Mouse (Mus musculus): ENCODE results near the gene Kcnc2. TPM values are rescaled to one million over a fixed set of nuclear protein-coding genes. Genes with fewer than 3 reads are reported as not detected.
A peak's percentile ranks its signal among the peaks of the same experiment; 100 is the strongest.

Gene Kcnc2
- polyA plus RNA-seq, 1 experiment, result 55.8 TPM

DNA sequence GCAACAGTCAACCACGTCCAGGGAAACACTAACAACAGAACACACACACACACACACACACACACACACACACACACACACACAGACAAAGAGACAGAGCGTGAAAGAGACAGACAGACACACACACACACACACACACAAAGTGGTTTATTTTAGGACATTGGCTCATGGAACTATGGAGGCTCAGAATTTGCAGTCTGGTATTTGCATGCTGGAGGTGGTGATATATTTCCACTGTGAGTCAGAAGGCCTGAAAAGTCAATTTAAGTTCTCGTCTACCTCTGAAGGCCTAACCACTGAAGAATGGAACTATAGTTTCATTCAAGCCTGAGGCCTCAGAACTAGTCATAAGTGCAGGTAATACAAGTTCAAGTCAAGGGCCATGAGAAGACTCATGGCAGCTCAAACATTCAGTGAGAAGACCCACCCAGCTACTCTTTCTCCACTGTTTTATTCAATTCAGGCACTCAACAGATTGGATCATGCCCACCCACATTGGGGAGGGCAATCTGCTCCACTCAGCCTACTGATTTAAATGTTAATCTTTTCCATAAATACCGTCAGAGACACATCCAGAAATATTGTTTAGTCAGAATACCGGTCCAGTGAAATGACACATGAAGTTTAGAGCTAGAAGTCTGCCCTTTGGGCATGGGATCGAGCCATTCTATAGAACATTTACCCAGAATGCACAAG lies 197.9 kb downstream of the Kcnc2 start:
- no peaks in the 10 kb centered on the region for H3K4me1 ChIP-seq (ENCODE audit: control insufficient read depth, insufficient read depth, low read length)

DNA sequence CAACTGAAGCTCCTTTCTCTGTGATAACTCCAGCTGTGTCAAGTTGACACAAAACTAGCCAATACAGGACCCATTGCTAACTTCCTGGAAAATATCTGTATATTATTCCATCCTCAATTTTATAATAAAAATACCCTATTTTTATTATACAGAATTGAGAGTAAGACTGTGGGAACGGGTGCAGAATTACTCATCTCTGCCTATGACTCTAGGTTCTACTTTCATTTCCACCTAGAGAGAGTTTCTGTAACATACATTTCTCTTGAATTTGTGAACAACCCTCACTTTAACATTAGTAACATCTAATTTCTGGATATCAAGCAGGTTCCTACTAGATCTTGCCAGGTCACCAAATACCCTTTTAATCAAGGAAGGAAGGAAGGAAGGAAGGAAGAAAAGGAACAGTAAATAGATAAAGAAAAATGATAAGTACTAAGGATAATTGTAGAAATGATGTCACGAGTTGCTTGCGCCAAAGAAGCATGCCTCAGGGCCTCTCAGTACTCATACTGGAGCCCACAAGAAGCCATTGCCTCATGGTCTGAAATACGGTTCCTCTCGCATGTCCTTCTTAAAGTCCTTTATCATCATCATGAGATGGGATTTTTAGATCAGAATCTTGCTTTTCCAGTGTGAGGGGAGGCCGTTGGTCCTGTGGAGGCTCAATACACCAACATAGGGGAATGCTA lies 203.3 kb downstream of the Kcnc2 start:
- TF ChIP-seq POLR2A (IDR thresholded peaks at IDR 0.05; ENCODE audit: extremely low read depth, insufficient read depth, low read length) (no peak), CTCF (IDR thresholded peaks at IDR 0.05; ENCODE audit: extremely low read depth, insufficient read depth, low read length) (no peak)

More for the DNA sequence above, 197.9 kb downstream of the Kcnc2 start:
- no peak for TF ChIP-seq POLR2A (IDR thresholded peaks at IDR 0.05; ENCODE audit: extremely low read depth, insufficient read depth, low read length)
- no peak for TF ChIP-seq CTCF (IDR thresholded peaks at IDR 0.05; ENCODE audit: extremely low read depth, insufficient read depth, low read length)
- Histone ChIP-seq H3K27ac (ENCODE audit: insufficient read depth, low read length) (0 out of 2 replicates have a peak overlapping the region, but pooled peaks have one; percentile 56), H3K4me3 (ENCODE audit: insufficient read depth, low read length) (no peak overlapping the region)

DNA sequence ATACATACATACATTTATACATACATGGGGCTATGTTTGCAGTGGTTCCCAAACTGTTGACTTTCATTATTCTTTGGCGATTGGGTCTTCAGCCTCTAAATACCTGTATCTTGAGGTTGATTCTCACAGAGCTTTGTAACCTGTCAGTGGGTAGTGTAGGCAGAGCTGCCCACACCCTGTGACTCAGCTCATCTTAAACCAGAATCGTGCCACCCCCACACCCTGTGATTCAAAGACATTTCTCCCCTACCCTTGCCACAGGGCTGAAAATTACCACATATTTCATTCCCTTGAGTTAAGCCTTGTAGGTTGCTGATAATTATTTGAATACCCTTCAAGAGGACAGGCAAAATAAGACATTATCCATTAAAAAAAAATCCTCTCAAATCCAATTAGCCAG lies 210.5 kb downstream of the Kcnc2 start:
- Histone ChIP-seq H3K4me1 (ENCODE audit: control insufficient read depth, insufficient read depth, low read length) (peaks cover 5% of the 10 kb centered on the region; the same call in 1 of the 2 replicates), H3K27ac (ENCODE audit: insufficient read depth, low read length) (peak overlapping the region; percentile 77), H3K4me3 (ENCODE audit: insufficient read depth, low read length) (no peak overlapping the region)
- TF ChIP-seq CTCF (IDR thresholded peaks at IDR 0.05; ENCODE audit: extremely low read depth, insufficient read depth, low read length) (no peak), POLR2A (IDR thresholded peaks at IDR 0.05; ENCODE audit: extremely low read depth, insufficient read depth, low read length) (no peak)

More for the DNA sequence above, 203.3 kb downstream of the Kcnc2 start:
- Histone ChIP-seq H3K4me3 (ENCODE audit: insufficient read depth, low read length) (no peak overlapping the region), H3K4me1 (ENCODE audit: control insufficient read depth, insufficient read depth, low read length) (no peaks in the 10 kb centered on the region; the same call in 1 of the 2 replicates), H3K27ac (ENCODE audit: insufficient read depth, low read length) (no peak overlapping the region)

DNA sequence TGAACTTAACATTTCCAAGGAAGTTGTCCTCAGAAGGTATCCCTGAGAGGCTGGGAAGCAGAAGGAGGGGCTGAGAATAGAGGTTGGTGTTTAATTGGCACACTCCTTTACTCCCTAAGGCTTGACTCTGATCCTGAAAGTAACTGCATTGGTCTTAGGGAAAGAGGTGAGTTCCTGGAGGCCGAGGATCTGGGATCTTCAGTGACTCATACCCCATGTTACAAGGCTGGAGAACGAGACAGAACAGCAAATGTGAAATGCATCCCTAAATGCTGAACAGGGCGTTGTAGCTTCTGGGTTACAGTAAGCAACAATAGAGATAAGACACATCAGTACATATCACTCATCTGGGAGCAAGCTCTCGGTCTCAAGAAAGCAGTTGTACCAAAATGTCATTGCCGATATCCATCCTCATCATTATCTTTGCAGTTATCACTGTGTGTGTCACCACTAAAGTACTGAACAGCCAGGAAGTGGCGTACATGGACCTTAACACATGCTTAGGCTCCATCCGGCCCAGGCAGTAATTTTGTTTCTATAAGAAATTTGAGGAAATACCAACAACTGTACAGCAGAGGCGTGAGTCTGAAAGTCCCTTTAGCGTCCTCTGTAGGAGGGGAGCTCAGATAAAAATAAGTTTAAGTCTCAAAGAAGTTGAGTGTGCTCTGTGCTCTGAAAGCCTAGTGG lies 211.1 kb downstream of the Kcnc2 start:
- Histone ChIP-seq H3K4me1 (ENCODE audit: control insufficient read depth, insufficient read depth, low read length) (peaks cover 5% of the 10 kb centered on the region; the same call in 1 of the 2 replicates), H3K4me3 (ENCODE audit: insufficient read depth, low read length) (no peak overlapping the region), H3K27ac (ENCODE audit: insufficient read depth, low read length) (peak overlapping the region; percentile 77)
- TF ChIP-seq CTCF (IDR thresholded peaks at IDR 0.05; ENCODE audit: extremely low read depth, insufficient read depth, low read length), result no peak
- no peak for TF ChIP-seq POLR2A (IDR thresholded peaks at IDR 0.05; ENCODE audit: extremely low read depth, insufficient read depth, low read length)

DNA sequence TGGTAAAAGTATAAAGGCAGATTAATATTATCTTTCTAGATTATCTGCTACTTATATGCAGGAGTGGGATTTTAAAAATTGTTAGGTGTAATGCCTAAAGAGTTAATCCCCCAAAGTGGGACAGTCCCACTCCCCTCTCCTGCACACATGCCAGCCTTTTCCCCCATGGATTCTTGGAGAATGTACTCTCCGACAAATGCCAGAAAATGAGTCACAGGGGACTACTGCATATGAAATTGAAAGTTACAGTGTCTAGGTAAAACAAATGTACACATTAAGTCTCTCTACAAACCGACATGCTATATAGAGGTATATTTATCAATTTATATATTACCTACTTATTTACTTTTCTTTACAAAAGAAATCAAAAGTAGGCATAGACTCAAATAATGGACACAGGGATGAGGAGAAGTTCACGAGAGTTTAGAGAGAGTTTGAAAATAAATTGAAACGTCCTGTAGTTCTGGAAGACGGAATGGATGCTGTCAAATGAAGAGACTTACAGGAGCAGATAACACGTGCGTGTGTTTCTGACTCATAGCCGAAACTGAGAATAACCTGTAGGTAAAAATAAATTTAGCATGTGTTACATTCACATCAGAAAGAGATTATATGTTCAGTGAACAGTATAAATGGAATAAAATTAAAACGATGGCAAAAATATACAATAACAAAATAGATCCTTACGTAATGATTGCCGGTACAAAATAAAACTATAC lies 213.6 kb downstream of the Kcnc2 start:
- TF ChIP-seq CTCF (IDR thresholded peaks at IDR 0.05; ENCODE audit: extremely low read depth, insufficient read depth, low read length), result no peak
- no peak for TF ChIP-seq POLR2A (IDR thresholded peaks at IDR 0.05; ENCODE audit: extremely low read depth, insufficient read depth, low read length)

DNA sequence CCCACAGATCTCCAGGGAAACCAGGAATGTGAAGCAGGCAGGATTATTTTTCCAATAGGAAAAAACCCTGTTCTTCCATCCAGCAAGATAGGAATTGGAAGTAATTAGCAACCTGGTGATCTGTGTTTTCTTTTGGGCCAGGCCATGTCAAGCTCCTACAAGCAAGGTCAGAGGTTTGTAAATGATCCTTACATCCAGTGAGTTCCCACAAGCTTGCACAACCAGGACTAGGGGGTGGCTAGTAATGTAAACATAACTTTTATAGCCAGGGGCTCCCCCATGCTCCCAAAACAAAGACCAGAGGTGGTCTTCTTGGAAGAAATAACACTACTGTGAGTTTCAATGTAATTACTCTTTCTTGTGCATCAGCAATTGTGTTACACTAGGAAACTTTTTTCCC lies 214.9 kb downstream of the Kcnc2 start:
- TF ChIP-seq CTCF (IDR thresholded peaks at IDR 0.05; ENCODE audit: extremely low read depth, insufficient read depth, low read length), result no peak
- TF ChIP-seq POLR2A (IDR thresholded peaks at IDR 0.05; ENCODE audit: extremely low read depth, insufficient read depth, low read length), result no peak
- Histone ChIP-seq H3K27ac (ENCODE audit: insufficient read depth, low read length) (no peak overlapping the region), H3K4me3 (ENCODE audit: insufficient read depth, low read length) (no peak overlapping the region), H3K4me1 (ENCODE audit: control insufficient read depth, insufficient read depth, low read length) (peaks cover 5% of the 10 kb centered on the region; the same call in 1 of the 2 replicates)

More for the DNA sequence above, 213.6 kb downstream of the Kcnc2 start:
- Histone ChIP-seq H3K27ac (ENCODE audit: insufficient read depth, low read length) (no peak overlapping the region), H3K4me1 (ENCODE audit: control insufficient read depth, insufficient read depth, low read length) (peaks cover 5% of the 10 kb centered on the region; the same call in 1 of the 2 replicates), H3K4me3 (ENCODE audit: insufficient read depth, low read length) (no peak overlapping the region)

DNA sequence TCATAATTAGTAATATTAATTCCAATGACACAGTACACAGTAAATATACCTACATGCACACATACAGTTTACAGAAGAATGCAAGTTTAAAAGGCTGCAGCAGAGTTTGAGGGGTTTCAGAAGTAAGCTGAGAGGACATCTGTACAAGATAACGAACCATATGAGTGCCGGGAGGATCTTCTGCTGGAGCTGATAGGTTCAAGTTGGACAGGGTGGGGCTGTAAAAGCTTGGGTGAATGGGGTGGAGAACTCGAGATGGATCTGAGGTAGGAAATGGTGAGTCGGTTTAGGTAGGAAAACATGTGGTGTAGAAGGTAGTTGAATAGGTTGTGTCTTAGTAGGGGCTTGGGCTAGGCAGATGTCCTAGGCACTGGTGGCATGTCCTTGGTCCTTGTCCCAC lies 217.8 kb downstream of the Kcnc2 start:
- TF ChIP-seq POLR2A (IDR thresholded peaks at IDR 0.05; ENCODE audit: extremely low read depth, insufficient read depth, low read length) (no peak), CTCF (IDR thresholded peaks at IDR 0.05; ENCODE audit: extremely low read depth, insufficient read depth, low read length) (no peak)
- Histone ChIP-seq H3K27ac (ENCODE audit: insufficient read depth, low read length) (no peak overlapping the region), H3K4me1 (ENCODE audit: control insufficient read depth, insufficient read depth, low read length) (no peaks in the 10 kb centered on the region), H3K4me3 (ENCODE audit: insufficient read depth, low read length) (no peak overlapping the region)

Other genes with a start within 250 kb of the Kcnc2 start
- gene Glipr1l1, start 210.9 kb upstream of the Kcnc2 start, polyA plus RNA-seq (2012; rRNA removed), result 0.13 TPM in 1 of 2 replicates, not detected in the other
- gene Glipr1l2, start 187.8 kb upstream of the Kcnc2 start, polyA plus RNA-seq (2012; rRNA removed), result not detected in 2 replicates
- gene Glipr1l3, start 110.8 kb upstream of the Kcnc2 start, polyA plus RNA-seq (2012; rRNA removed), result 0.31 TPM in 1 of 2 replicates, not detected in the other
- 0.17 and 0.21 TPM in 2 replicates for gene Caps2, start 107.5 kb upstream of the Kcnc2 start, polyA plus RNA-seq (2012; rRNA removed)